Mouse (Mus musculus): Measurements from ENCODE around the gene Nudt22.

Gene Nudt22

DNA sequence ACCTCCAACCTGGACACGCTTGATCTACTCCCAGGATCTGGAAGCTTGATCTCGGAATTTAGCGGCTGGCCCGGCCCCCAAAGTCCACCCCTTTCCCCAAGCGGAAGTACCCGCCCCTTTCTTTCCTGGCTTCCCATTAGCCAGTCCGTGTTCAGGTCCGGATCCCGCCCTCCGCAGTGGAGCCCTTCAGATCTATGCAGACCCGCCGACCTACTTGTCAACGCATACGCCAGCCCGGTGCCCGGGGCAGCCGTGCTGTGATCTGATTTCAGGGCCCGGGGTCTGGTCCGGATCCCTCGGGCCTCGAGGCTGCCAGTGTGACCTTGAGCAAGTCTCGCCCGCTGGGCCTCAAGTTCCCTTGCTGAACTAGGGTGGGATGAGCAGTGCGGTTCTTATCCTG is at the start of gene Nudt22, which contains the start of gene Trpt1:
Nudt22 (minus strand) TSS at position 112 of the 400 bp plus-strand sequence.
Trpt1 (plus strand) TSS at position 126 of the 400 bp plus-strand sequence.
- DNase-seq (ENCODE audit: low read depth, low spot score) = peak; percentile 81

DNA sequence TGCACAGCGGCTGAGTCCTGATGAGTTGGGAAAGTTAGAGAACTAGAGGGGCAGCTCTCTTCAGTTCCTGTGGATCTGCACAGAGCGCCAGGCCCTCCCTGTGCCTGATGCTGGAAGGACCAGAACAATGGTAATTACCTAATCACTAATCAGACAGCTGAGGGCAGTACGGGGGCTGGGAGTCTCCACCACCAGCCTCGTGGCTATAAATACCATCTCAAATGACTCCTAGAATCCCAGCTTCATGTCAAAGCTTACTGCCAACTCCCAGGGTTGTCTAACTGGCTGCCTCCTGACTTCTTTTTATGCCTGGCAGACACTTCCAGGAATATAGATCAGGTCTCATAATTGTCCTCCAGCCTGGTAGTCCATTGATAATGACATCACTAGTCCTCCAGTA is 48.8 kb upstream of the Nudt22 start:
- DNase-seq (ENCODE audit: low read depth, low spot score) = no peak

DNA sequence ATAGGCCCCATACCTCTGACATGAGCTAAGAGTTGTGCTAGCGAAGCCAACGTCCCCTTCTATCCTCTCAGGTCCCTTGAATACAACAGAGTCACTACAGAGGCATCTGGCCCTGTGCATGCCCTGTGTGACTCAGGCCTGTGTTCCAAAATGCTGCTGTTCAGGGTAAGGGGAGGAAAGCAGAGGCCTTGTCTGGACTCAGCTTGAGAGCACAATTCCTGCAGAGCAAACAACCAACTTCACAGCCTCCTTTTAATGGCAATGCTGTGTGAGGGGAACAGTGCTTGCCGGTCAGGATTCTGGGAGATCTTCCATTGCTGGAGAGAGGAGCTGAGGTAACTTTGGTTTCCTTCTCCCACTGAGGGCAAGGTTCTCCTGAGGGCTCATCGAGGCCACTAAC is 48.4 kb upstream of the Nudt22 start:
- DNase-seq (ENCODE audit: low read depth, low spot score) = no peak

DNA sequence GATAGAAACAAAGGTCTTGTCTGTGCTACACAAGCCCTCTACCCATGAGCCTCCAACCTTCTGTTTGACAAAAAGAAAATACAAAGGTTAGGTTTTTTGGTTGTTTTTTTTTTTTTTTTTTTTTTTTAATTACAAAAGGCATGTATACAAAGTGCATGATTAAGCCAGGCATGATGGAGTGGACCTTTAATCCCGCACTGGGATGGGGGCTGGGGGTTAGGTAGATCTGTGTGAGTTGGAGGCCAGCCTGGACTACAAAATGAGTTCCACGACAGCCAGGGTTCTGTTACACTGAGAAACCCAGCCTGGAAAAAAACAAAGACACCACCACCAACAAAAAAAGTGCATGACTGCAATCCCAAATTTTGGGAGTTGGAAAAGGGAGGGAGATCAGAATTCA is 45.3 kb upstream of the Nudt22 start:
- no peak for DNase-seq (ENCODE audit: low read depth, low spot score)

DNA sequence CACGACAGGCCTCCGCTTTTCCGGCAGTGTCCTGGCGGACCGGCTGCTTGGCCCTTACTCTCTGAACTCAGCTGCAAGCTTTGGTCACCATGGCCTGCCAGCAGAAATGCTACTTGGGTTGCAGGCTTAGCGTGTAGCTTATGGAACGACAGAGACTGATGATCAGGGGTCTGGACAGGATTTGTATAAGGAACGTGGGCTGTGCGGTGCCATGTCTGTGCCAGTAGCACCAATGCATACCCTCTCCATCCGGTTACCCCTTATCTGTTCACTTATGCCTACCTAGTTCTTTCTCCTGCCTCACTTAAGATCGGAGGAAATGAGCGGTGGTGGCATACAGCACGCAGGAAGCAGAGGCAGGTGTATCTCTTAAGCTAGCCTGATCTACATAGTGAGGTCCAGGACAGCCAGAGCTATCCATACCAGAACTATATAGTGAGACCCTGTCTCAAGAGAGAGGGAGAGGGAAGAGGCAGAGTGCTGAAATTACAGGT is 44.8 kb upstream of the Nudt22 start:
- DNase-seq (ENCODE audit: low read depth, low spot score) = peak; percentile 60

DNA sequence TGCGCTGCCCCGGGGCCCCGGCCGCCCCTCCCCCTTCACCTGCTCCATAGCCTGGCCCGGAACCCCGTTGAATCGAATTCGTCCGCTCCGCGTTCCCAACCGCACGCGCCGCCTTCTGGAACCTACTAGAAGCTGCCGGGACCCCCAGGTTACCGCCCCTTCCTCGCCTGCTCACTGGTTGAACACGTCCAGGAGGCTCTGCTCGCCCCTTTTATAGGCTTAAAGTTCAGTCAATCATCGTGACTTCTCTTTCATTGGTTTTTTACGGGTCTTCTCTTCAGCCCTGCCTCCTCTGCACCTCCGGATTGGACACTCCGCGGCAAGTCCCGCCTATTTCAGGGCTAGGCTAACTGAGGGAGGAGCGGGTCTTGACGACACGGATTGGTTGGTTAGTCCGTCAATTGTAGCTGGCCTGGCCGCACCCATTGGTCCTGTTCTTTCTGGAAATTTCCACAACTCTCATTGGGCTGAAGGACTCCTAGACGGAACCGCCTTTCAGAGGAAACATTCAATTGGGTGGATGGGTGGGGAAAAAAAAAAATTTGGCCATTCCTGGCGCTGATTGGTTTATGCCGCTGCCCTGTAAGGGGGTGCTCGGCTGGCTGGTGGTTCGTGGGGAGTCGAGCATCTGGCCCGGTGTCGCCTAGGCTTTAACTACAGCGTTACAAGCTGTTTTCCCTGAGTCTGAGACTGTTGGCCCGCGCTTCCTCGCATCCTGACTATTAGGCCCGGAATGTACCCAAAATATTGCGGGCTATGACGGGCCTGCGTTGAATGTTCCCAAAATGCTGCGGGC is 44.1 kb upstream of the Nudt22 start, which contains the start of gene Stip1:
Stip1 (minus strand) TSS at position 127 of the 796 bp plus-strand sequence.
- DNase-seq (ENCODE audit: low read depth, low spot score) = peak; percentile 99

DNA sequence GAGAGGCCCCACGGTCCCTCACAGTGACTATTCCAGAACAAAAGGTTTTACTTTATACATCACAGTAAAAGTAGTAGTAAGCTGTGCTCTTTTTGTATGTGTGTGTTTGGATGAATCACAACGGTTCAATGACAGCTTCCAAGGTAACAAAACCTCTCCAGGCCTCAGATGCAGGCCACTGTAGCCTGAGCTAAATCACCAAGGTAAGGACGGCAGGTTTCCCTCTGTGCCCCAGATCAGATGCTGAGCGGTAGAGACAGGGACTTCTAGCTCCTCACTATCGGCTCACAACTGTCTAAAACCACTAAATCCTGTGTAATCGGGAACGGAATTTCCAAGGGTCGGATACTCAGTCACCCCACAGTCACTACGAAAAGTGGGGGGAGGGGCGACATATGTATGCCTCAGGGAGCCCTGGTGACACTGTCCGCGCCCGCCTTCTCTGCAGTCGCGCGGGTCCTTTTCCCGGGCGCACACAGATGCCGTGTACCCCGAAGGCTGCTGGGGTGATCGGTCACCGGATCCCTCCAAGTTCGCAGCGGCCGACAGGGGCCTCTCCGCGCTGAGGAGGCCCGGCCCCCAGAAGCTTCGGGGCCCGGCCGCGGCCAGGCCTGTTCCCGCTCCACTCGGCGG is 43.3 kb upstream of the Nudt22 start:
- peak; percentile 80 for DNase-seq (ENCODE audit: low read depth, low spot score)

DNA sequence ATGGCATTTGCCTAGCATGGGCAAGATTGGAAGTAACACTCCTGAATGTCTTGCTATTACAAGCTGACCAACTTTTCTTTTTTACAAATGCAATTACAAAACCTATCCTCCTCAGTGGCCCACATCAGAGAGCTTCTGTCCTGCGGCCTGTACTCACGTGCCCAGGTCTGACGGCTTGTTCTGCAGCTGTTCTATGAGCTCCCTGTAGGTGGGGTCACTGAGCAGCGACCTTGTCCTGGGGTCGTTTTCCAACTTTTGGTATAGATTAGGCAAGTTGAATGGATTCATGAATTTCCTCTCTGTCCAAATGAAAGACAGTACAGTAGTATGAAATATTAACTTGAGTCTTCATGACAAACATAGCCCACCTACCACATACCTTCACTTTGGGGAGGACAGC is 38.1 kb upstream of the Nudt22 start:
- DNase-seq (ENCODE audit: low read depth, low spot score) = peak; percentile 20

DNA sequence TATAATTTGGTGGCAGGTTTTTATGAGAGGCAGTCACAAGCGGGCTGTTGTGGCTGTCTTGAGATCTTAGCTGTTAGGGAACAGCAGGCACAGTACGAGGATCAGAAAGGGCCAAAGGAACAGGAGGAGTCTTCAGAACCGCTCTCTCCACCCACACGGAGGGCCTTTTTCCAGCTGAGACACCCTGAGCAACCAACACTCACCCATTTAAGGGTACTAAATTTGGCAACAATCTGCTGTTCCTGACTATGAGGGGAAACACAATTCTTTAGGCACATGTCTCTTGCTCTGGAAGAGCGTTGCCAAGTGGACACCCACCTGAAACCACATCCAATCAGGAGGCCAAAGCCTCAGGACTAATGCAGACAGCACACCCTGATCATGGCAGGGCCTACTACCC is 33.6 kb upstream of the Nudt22 start:
- no peak for DNase-seq (ENCODE audit: low read depth, low spot score)

DNA sequence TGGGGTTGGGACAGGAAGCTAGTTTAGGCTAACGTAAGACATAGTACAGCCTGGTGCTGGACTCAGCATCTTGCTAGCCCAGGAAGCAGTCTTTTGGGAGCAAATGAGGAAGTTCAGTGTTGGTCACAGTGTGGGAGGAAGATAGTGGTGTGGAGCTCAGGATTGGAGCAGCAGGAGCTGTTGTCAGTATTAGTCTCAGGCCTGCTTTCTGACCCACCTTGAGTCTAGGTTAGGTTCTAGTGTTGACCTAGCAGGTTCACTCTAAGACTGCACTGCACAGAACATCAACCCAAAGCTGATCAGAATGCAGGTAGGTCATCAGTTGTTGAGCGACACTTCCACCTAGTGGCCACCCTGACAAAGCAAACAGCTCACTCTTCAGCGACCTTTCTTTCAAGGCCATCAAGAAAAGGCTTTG is 24.3 kb upstream of the Nudt22 start:
- peak; percentile 90 for DNase-seq (ENCODE audit: low read depth, low spot score)

DNA sequence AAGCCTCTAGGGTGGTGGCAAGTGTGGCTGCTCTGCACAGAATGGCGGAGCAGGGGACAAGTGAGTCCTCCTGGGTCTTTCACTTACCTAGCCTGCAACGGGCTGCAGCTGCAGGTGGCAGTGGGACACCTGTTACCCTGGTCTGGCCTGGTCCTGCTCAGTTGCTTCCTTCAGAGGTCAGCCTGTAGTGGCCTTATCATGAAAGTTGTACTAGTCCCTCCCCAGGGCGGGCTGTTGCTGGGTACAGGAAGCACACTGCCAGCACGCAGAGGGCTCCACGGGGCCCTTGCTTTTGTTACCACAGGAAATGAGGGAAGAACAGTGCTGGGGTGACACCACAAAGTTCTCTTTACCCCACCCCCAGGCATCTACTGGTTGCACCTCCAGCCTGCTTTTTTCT is 23.3 kb upstream of the Nudt22 start, which contains the start of gene Fermt3:
Fermt3 (minus strand) TSS at position 279 of the 400 bp plus-strand sequence.
- peak; percentile 88 for DNase-seq (ENCODE audit: low read depth, low spot score)

DNA sequence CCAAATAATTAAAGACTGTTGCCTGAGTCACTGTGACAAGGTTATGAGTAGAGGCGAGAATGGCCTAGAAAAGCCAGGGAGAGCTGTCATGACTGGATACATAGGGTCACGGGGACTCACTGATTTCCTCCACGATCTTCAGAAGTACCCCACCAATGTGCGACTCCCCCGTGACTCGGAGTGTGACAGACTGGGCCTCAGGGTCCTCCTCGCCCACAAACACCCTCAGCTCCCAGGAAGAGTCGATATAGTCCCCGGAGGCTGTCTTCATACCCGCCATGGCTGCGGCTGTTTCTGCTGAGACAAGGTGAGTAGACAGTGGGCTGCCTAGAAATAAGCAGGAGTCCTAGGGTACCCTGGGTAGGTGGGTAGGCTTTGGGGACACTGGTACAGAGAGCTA is 22.6 kb upstream of the Nudt22 start:
- peak; percentile 31 for DNase-seq (ENCODE audit: low read depth, low spot score)

DNA sequence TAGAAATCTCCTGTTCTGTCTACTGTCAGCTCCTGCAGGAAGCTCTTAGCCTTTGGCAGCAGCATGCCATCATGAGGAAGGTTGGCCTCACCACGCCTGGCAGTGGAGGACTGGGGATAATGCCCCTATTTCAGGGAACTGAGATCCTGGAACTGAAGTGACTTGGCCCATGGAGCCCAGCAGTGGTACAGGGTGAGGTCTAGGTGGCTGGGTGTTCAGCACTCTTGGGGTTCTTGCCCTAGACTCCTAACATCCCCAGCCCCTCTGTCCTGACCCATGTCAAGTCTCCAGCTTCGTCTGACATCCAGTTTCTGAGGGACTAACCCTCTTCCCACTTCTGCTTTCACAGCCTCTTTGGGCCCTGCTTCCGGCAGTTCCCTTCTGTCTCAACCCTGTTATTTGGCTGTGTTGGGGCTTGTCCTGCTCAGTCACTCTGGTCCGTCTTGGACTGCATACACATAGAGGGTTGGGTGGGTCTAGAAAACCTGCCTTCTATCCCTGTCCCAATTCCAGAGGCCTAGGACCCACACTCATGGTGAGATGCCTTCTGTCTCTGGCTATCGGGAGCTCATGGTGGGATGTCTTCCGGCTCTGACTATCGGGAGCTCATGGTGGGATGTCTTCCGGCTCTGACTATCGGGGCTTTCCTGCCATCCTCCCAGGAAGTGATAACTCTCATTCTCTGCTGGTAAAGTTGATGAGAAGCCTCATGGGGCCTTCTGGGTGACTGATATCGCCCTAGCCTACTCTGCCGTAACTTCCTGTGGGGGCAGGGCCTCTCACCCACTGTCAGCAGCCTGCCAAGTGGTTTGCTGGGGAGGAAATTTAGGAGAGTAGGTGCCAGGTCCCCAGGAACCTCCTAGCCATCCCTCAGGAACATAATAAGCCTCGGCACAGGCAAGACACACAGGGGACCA is 21.9 kb upstream of the Nudt22 start:
- peak; percentile 87 for DNase-seq (ENCODE audit: low read depth, low spot score)

DNA sequence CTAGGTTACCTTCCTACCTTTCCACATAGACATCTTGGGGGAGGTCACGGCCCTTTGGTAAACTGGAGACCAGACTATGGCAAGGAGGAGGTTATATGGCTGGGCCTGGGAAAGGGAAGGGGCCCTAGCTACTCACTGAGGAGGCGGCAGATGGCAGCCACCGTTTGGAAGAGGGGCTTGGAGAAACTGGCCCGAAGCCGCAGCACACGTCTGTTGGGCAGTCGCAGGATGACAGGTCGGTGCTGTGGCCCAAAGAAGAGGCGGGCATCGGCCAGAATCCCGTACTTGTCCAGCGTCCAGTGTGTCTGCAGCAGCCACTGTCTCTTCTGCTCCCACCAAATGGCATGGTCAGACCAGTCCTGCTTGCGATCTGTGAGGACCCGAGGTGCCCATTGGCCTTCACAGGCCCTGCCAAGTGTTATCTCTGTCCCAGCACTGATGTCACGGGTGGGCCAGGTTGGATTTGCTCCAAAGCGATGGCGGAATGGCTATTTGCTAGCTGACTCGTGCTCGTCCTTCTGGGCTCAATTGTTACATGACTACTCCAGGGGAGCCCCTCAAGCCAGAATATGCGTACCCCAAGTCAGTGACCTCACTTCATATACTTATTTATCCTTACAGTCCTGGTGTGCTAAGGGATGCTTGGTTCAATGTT is 18.7 kb upstream of the Nudt22 start:
- no peak for DNase-seq (ENCODE audit: low read depth, low spot score)

DNA sequence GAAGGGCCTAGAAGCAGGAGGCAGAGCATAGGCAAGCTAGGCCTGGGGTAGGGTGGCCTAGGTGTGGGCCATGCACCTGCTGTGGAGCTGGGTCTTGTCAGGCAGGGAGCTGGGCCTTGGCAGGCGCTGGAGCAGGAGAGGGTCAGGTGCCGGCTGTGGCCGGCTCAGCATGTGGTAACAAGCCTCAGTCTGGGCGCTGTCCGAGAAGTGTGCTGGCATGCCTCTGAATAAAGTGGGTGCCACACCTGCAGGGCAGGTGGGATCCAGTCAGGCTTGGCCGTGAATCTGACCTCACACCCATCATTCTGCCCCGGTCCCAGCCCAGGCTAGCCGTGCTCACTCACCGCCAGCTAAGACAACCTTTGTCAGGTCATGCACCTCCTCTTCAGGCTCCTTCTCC is 18.1 kb upstream of the Nudt22 start:
- DNase-seq (ENCODE audit: low read depth, low spot score) = no peak

DNA sequence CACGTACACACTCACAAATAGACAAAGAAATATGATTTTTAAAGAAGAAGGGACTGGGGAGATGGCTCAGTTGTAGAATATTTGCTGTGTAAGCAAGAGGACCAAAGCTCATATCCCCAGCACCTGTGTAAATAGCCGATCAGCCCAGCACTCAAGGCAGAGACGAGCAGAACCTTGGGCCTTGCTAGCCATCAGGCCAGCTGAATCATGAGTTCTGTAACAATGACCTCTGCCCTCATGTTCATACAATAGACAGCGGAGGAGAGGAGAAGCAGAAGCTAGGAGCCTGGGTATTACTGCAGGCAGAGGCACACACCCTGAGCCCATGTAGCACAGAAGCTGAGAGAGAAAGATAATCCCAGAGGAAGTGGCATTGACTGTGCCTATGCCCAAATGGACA is 16.5 kb upstream of the Nudt22 start:
- DNase-seq (ENCODE audit: low read depth, low spot score) = no peak

DNA sequence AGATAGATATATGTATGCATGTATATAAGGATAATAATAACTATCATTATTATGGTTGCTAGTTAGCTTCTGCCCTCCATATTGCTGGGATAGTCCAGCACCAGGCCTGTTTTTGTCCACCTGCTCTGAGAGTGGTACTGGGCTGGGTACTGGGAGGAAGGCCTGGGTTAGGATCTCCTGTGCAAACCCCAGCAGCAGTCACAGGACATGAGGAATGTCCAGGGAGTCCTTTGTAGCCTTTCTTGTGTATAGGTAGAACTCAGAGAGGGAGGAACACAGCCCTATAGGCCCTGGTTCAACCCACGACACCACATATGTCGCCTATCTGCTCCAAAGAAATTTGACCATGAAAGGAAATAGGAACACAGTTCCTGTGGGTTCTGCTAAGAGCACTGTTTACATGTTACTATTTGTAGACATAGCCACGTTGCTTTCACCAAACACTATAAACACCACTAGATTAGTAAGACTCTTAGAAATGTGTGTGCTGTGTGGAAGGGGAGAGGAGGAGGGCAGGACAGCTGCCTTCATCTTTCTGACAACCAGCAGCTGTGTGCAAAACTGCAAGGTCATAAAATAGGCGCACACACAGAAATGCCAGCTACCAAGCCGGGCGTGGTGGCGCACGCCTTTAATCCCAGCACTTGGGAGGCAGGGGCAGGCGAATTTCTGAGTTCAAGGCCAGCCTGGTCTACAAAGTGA is 11.1 kb upstream of the Nudt22 start:
- no peak for DNase-seq (ENCODE audit: low read depth, low spot score)

DNA sequence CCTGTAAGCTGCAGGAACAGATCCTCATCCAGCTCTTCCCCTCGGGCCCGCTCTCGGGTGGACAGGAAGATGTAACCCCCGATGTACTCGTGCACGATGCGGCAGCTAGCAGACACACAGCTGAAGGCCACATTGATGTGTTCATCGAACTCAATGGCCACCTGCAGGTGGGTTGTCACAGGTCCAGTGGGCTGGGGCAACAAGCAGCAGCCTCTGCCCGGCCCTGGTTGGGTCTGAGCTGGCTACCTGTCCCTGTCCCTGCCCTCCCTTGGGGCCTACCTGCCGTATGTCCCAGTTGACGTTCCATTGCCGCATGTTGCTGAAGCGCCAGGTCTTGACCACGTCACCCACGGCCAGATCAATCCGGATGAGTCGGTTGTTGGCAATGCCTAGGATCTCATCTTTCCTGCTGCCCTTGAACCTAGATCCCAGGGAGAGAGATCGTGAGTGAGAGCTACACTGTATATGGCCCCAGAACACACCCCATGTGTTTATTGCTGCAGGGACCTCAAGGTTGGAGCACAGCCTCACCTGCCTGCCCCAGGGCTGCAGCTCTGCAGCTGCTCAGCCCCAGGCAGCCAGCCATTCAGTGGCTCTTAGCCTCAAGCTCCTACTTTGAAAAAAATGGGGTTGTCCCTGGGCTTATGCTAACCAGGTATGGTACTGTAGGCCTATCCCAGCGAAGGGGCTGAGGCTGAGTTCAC is 3.6 kb upstream of the Nudt22 start:
- DNase-seq (ENCODE audit: low read depth, low spot score) = no peak

DNA sequence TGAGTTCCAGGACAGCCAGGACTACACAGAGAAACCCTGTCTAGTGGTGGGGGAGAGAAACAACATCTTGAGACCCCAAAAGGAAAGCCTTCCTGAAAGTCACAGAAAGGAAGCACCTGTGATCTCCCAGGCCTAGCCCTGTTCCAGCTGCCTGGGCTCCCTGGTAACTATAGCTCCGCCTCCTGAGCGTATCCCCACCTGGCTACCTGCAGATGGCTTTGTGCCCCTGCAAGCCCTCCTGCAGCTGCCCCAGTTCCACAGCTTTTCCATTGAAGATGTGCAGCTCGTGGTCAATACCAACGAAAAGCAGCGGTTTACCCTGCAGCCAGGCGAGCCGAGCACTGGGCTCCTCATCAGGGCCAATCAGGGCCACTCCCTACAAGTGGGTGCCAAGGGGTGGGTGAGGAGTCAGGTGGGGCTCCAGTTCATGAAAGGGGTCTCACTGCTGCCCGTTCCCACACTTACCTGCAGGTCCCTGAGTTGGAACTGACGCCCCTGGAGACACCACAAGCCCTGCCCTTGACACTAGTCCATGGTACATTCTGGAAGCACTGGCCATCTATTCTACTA is 1.9 kb upstream of the Nudt22 start:
- no peak for DNase-seq (ENCODE audit: low read depth, low spot score)

Measured in CD4-positive, CD25-positive, alpha-beta regulatory T cell, adult 2 months (primary cell).